Mouse (Mus musculus): ENCODE data around the gene Shmt1. TPM values are rescaled to one million over a fixed set of nuclear protein-coding genes. Genes with fewer than 3 reads are reported as not detected.

The Shmt1 gene
- polyA plus RNA-seq, 1 experiment, result 10.6 TPM

- no peak for DNase-seq
- Histone ChIP-seq H3K4me3 (replicated peaks; ENCODE audit: extremely low read depth, low read depth, low read length) (no peak overlapping the region), H3K4me1 (ENCODE audit: control insufficient read depth, insufficient read depth, low read length) (no peaks in the 10 kb centered on the region)
- WGBS, result 82% methylated on average over 1 of the region's 1 CpGs
- TF ChIP-seq POLR2A (IDR thresholded peaks at IDR 0.05; ENCODE audit: borderline replicate concordance, extremely low read depth, low read depth, low read length) (no peak), CTCF (IDR thresholded peaks at IDR 0.05; ENCODE audit: insufficient read depth, low read length) (no peak)
These were observed 10.6 kb downstream of the Shmt1 start for GRCm38 (mm10) chr11:60800892-60801291.

DNA sequence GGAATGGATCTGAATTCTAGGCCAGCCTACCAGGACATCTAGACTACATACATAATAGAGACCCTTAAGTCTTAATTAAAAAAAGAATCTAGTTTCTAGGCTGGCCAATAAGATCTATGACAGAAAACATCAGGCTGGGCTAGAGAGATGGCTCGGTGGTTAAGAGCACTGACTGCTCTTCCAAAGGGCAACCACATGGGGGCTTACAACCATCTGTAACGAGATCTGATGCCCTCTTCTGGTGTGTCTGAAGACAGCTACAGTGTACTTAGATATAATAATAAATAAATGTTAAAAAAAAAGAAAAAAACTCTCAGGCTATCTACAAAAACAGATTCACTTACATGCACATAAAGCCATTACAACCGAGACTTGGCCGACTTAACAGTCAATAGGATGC, 11.5 kb downstream of the Shmt1 start:
- Histone ChIP-seq H3K4me1 (ENCODE audit: control insufficient read depth, insufficient read depth, low read length) (no peaks in the 10 kb centered on the region), H3K4me3 (replicated peaks; ENCODE audit: extremely low read depth, low read depth, low read length) (no peak overlapping the region)
- no peak for DNase-seq
- 81% methylated on average over 4 of the region's 4 CpGs for WGBS
- no peak for TF ChIP-seq POLR2A (IDR thresholded peaks at IDR 0.05; ENCODE audit: borderline replicate concordance, extremely low read depth, low read depth, low read length)
- no peak for TF ChIP-seq CTCF (IDR thresholded peaks at IDR 0.05; ENCODE audit: insufficient read depth, low read length)

- Histone ChIP-seq H3K4me3 (replicated peaks; ENCODE audit: extremely low read depth, low read depth, low read length) (no peak overlapping the region), H3K4me1 (ENCODE audit: control insufficient read depth, insufficient read depth, low read length) (no peaks in the 10 kb centered on the region)
- WGBS, result 88% methylated on average over 11 of the region's 11 CpGs
- DNase-seq, result no peak
- TF ChIP-seq CTCF (IDR thresholded peaks at IDR 0.05; ENCODE audit: insufficient read depth, low read length), result no peak
- no peak for TF ChIP-seq POLR2A (IDR thresholded peaks at IDR 0.05; ENCODE audit: borderline replicate concordance, extremely low read depth, low read depth, low read length)
These were observed 15.2 kb downstream of the Shmt1 start for GRCm38 (mm10) chr11:60796342-60796741.

- TF ChIP-seq POLR2A (IDR thresholded peaks at IDR 0.05; ENCODE audit: borderline replicate concordance, extremely low read depth, low read depth, low read length) (no peak), CTCF (IDR thresholded peaks at IDR 0.05; ENCODE audit: insufficient read depth, low read length) (no peak)
- WGBS, result 79% methylated on average over 2 of the region's 2 CpGs
- no peaks in the 10 kb centered on the region for H3K4me1 ChIP-seq (ENCODE audit: control insufficient read depth, insufficient read depth, low read length)
- no peak overlapping the region for H3K4me3 ChIP-seq (replicated peaks; ENCODE audit: extremely low read depth, low read depth, low read length)
- DNase-seq, result no peak
These were observed 21.0 kb downstream of the Shmt1 start for GRCm38 (mm10) chr11:60790472-60790871.

DNA sequence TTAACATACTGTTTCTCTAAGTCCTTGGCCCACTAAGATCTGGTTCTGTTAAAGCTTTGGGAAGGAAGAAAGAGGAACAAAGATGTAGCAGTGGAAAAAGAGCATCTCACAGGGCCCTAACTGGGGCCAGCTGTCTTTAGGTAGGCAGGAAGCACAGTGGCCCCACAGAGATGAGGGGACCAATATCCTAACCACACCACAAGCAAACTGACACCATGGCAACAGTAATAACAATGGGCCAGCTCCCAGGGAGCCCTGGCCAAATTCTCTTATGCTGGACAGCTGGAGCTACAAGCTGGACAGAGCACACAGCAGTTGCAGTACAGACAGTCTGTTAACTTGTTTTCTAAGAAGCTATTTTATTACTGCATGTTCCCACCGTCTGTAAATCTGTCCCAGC, 23.9 kb downstream of the Shmt1 start:
- Histone ChIP-seq H3K4me1 (ENCODE audit: control insufficient read depth, insufficient read depth, low read length) (no peaks in the 10 kb centered on the region), H3K4me3 (replicated peaks; ENCODE audit: extremely low read depth, low read depth, low read length) (no peak overlapping the region)
- no peak for DNase-seq
- TF ChIP-seq CTCF (IDR thresholded peaks at IDR 0.05; ENCODE audit: insufficient read depth, low read length) (no peak), POLR2A (IDR thresholded peaks at IDR 0.05; ENCODE audit: borderline replicate concordance, extremely low read depth, low read depth, low read length) (no peak)
- 61% methylated on average over 1 of the region's 1 CpGs for WGBS

DNA sequence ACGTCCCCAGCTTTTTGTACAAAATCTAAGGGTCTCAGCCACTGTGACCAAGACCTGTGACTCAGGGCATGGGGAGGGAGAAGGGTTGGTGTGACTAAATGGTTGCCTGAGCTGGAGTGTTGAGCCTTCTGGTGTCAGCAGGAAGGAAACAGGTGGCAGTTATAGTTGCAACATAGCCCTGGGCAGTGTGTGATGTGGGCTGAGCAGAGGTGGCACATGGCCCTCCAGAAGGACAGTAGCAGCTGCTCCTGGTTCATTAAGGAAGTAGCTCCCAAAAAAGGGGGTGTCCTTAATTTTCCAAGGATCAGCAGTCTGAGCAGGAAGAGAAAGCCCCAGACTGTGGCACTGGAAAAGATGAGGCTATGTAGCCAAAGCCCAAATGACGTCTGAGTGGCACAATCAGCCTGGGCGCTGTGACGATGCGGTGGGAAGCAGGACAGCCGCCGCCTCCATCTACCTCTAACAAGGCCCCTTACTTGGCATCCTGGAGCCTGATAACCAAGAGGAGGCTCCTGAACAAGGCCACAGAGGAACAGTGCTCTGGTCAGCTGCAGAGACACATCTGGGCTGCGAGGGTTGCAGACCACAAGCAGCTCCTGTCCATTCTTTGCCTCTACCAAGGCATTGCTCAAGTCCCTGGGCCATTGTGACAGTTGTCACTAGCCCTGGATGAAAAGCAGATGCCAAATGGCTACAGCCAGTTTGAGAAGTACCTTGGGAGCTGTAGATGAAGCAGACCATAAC, 27.2 kb downstream of the Shmt1 start:
- 87% methylated on average over 8 of the region's 8 CpGs for WGBS
- DNase-seq, result no peak
- Histone ChIP-seq H3K4me1 (ENCODE audit: control insufficient read depth, insufficient read depth, low read length) (peaks cover 23% of the 10 kb centered on the region), H3K4me3 (replicated peaks; ENCODE audit: extremely low read depth, low read depth, low read length) (no peak overlapping the region)
- no peak for TF ChIP-seq CTCF (IDR thresholded peaks at IDR 0.05; ENCODE audit: insufficient read depth, low read length)

GRCm38 (mm10) chr11:60779673-60780189, 31.8 kb downstream of the Shmt1 start:
- peaks cover 40% of the 10 kb centered on the region for H3K4me1 ChIP-seq (ENCODE audit: control insufficient read depth, insufficient read depth, low read length)
- TF ChIP-seq POLR2A (IDR thresholded peaks at IDR 0.05; ENCODE audit: borderline replicate concordance, extremely low read depth, low read depth, low read length) (no peak), CTCF (IDR thresholded peaks at IDR 0.05; ENCODE audit: insufficient read depth, low read length) (no peak)
- WGBS, result 72% methylated on average over 10 of the region's 10 CpGs
- no peak overlapping the region for H3K4me3 ChIP-seq (replicated peaks; ENCODE audit: extremely low read depth, low read depth, low read length)
- DNase-seq, result no peak

GRCm38 (mm10) chr11:60777801-60778370, 33.6 kb downstream of the Shmt1 start:
- no peak for TF ChIP-seq CTCF (IDR thresholded peaks at IDR 0.05; ENCODE audit: insufficient read depth, low read length)
- no peak for TF ChIP-seq POLR2A (IDR thresholded peaks at IDR 0.05; ENCODE audit: borderline replicate concordance, extremely low read depth, low read depth, low read length)
- peak overlapping the region; percentile 90 for H3K4me3 ChIP-seq (replicated peaks; ENCODE audit: extremely low read depth, low read depth, low read length)
- WGBS, result 22% methylated on average over 16 of the region's 16 CpGs
- peaks cover 40% of the 10 kb centered on the region for H3K4me1 ChIP-seq (ENCODE audit: control insufficient read depth, insufficient read depth, low read length)
- DNase-seq, result no peak

GRCm38 (mm10) chr11:60776829-60777740, 34.4 kb downstream of the Shmt1 start, which contains the start of the genes Top3a and Smcr8:
Gene Top3a, minus strand, starts transcription at chr11:60777365.
Gene Smcr8, plus strand, starts transcription at chr11:60777524.
- peaks cover 40% of the 10 kb centered on the region for H3K4me1 ChIP-seq (ENCODE audit: control insufficient read depth, insufficient read depth, low read length)
- DNase-seq, result peak; percentile 87
- H3K4me3 ChIP-seq (replicated peaks; ENCODE audit: extremely low read depth, low read depth, low read length), result peak within 1 kb of the TSS; percentile 90
- TF ChIP-seq CTCF (IDR thresholded peaks at IDR 0.05; ENCODE audit: insufficient read depth, low read length), result no peak
- peak; percentile 94 for TF ChIP-seq POLR2A (IDR thresholded peaks at IDR 0.05; ENCODE audit: borderline replicate concordance, extremely low read depth, low read depth, low read length)
- WGBS, result under 1% methylated on average over 62 of the region's 62 CpGs

All from lung, adult 2 months (tissue).